Mouse (Mus musculus) bone marrow, adult 2 months (tissue): ENCODE results near the gene C1qtnf12. TPM values are rescaled to one million over a fixed set of nuclear protein-coding genes. Genes with fewer than 3 reads are reported as not detected.
A peak's percentile ranks its signal among the peaks of the same experiment; 100 is the strongest.

ENCODE experiments used
- H3K27ac ChIP-seq: fragments of 200-500 bp; 2 replicates; pipeline ENCODE4 v1.5.1; 2012; ENCODE audit warnings: low read depth, mild to moderate bottlenecking, control low read depth, inconsistent platforms, low read length; ENCODE audit not compliant: control insufficient read depth, poor library complexity, insufficient read depth
- H3K4me1 ChIP-seq: fragments of 200-500 bp; 2 replicates; pipeline ENCODE4 v1.6.1; 2011; ENCODE audit warnings: low read length; ENCODE audit not compliant: control insufficient read depth, insufficient read depth
- H3K4me3 ChIP-seq: fragments of 200-500 bp; replicated peaks from 2 replicates; pipeline ENCODE3; 2011; ENCODE audit warnings: mild to moderate bottlenecking, low read depth, low read length, control low read depth; ENCODE audit not compliant: control insufficient read depth
- CTCF ChIP-seq: fragments of 200-500 bp; IDR thresholded peaks from 2 replicates; pipeline ENCODE4 v1.5.1; 2011; ENCODE audit warnings: low read length, control low read depth; ENCODE audit not compliant: control insufficient read depth, insufficient read depth
- POLR2A ChIP-seq: fragments of 200-500 bp; IDR thresholded peaks from 2 replicates; pipeline ENCODE4 v1.6.1; 2011; ENCODE audit warnings: low read depth, mild to moderate bottlenecking, control low read depth, low read length, borderline replicate concordance; ENCODE audit not compliant: control insufficient read depth
- WGBS: fragments of 180-500 bp; shearing (Covaris S2); methylation state at CpG from one replicate; pipeline ENCODE4 v1.1.7; 2018; 5-methylcytosine and 5-hydroxymethylcytosine counted together
- polyA plus RNA-seq: library from polyadenylated mRNA; stranded (reverse); fragments of >200 nt; gene quantifications from 2 replicates; pipeline ENCODE4 v1.2.4, GENCODE M21; 2011; ENCODE audit warnings: low replicate concordance; ENCODE audit not compliant: missing spikeins, insufficient read depth, insufficient read length

The C1qtnf12 gene
- 53.0 and 132 TPM in 2 replicates for polyA plus RNA-seq

GRCm38 (mm10) chr4:155962167-155962971, at the start of gene C1qtnf12:
TSS of gene C1qtnf12 (plus strand) at chr4:155962318.
- H3K4me1 ChIP-seq: no peaks in the 10 kb centered on the region; the same call in 1 of the 2 replicates
- peak within 1 kb of the TSS; percentile 58 for H3K4me3 ChIP-seq
- 2% methylated on average over 41 of the region's 42 CpGs for WGBS
- peak within 1 kb of the TSS; percentile 41 for H3K27ac ChIP-seq
- no peak for TF ChIP-seq CTCF
- TF ChIP-seq POLR2A: peak; percentile 65

GRCm38 (mm10) chr4:155932031-155932430, 30.1 kb upstream of the C1qtnf12 start:
- Histone ChIP-seq H3K4me3 (no peak overlapping the region), H3K27ac (no peak overlapping the region), H3K4me1 (no peaks in the 10 kb centered on the region)
- WGBS: 65% methylated on average over 1 of the region's 1 CpGs
- TF ChIP-seq CTCF (no peak), POLR2A (no peak)

- peak overlapping the region; percentile 77 for H3K4me3 ChIP-seq
- no peak for TF ChIP-seq POLR2A
- no peak for TF ChIP-seq CTCF
- 3% methylated on average over 17 of the region's 17 CpGs for WGBS
- peaks cover 3% of the 10 kb centered on the region for H3K4me1 ChIP-seq
- H3K27ac ChIP-seq: peak overlapping the region; percentile 51
Observed at GRCm38 (mm10) chr4:155943049-155943452, 19.1 kb upstream of the C1qtnf12 start.

- Histone ChIP-seq H3K4me1 (peaks cover 3% of the 10 kb centered on the region), H3K27ac (peak within 1 kb of the TSS; percentile 73), H3K4me3 (peak within 1 kb of the TSS; percentile 77)
- under 1% methylated on average over 85 of the region's 85 CpGs for WGBS
- no peak for TF ChIP-seq CTCF
- TF ChIP-seq POLR2A: peak; percentile 91; the same call in 1 of the 2 replicates
Observed at GRCm38 (mm10) chr4:155943534-155944249, 18.4 kb upstream of the C1qtnf12 start, which contains the start of gene Ube2j2. TSS of gene Ube2j2 (plus strand) at chr4:155943831.

- 1% methylated on average over 17 of the region's 17 CpGs for WGBS
- TF ChIP-seq CTCF (no peak), POLR2A (no peak)
- Histone ChIP-seq H3K4me3 (peak overlapping the region; percentile 77), H3K4me1 (peaks cover 3% of the 10 kb centered on the region), H3K27ac (peak overlapping the region; percentile 73)
Observed at GRCm38 (mm10) chr4:155944271-155944670, 17.8 kb upstream of the C1qtnf12 start.

GRCm38 (mm10) chr4:155947094-155947493, 15.0 kb upstream of the C1qtnf12 start:
- Histone ChIP-seq H3K4me1 (peaks cover 3% of the 10 kb centered on the region), H3K4me3 (no peak overlapping the region)
- no peak for TF ChIP-seq CTCF
- TF ChIP-seq POLR2A: no peak

GRCm38 (mm10) chr4:155955491-155955890, 6.6 kb upstream of the C1qtnf12 start:
- H3K4me3 ChIP-seq: no peak overlapping the region
- no peak overlapping the region for H3K27ac ChIP-seq
- 95% methylated on average over 6 of the region's 6 CpGs for WGBS
- TF ChIP-seq POLR2A (no peak), CTCF (no peak)
- no peaks in the 10 kb centered on the region for H3K4me1 ChIP-seq

More at GRCm38 (mm10) chr4:155947094-155947493, 15.0 kb upstream of the C1qtnf12 start:
- H3K27ac ChIP-seq: no peak overlapping the region

- Histone ChIP-seq H3K4me1 (no peaks in the 10 kb centered on the region; the same call in 1 of the 2 replicates), H3K27ac (no peak overlapping the region), H3K4me3 (no peak overlapping the region)
- 1% methylated on average over 5 of the region's 5 CpGs for WGBS
- TF ChIP-seq POLR2A (no peak), CTCF (peak; percentile 90)
Observed at GRCm38 (mm10) chr4:155959275-155959674, 2.8 kb upstream of the C1qtnf12 start.
